ENCODE assay signal across 9 mouse cellular contexts in genomic region chr11:34845567-34846267, GRCm38 (mm10). TPM values are rescaled to one million over a fixed set of nuclear protein-coding genes. Genes with fewer than 3 reads are reported as not detected.
DNase-seq lines count a peak whose midpoint lies in the region; ATAC-seq and TF ChIP-seq lines count a peak whose summit lies in the region.
"Had no signal": no experiment of that assay in that cellular context is flagged by ENCODE, and none has a peak within 500 bp of the region (broad histone marks: within the 10 kb centered on the region; RNA-seq: fewer than 3 reads in every experiment).

No protein-coding gene starts in this region.

- intact Hi-C loops in heart, postnatal 14 days (cut with DNase I) = no loop called here

- DNase-seq in CH12.LX (ENCODE audit: extremely low read depth) = no peak
- peak; percentile 17 to 36 for DNase-seq in adrenal gland, postnatal 36 days
- DNase-seq in heart, postnatal 14 days = peak; percentile 43 to 62
- peak; percentile 64 for DNase-seq in lung, postnatal 10 days
- no peak for DNase-seq in left cerebral cortex, adult 8-10 months (ENCODE audit: low spot score in 2 of 2)
- no peak for DNase-seq in cerebellum, adult 2 months
- DNase-seq in layer of hippocampus, postnatal 14 days (ENCODE audit: low spot score in 2 of 2) = no peak

- H3K79me2 ChIP-seq in CH12.LX (replicated peaks; ENCODE audit: control insufficient read depth, extremely low read depth, insufficient read depth, poor library complexity, severe bottlenecking) = no peaks in the 10 kb centered on the region

- H3K9me3 ChIP-seq in CH12.LX (replicated peaks; ENCODE audit: low read length) = no peaks in the 10 kb centered on the region
- H3K9me3 ChIP-seq in forebrain, embryonic 15.5 days = no peaks in the 10 kb centered on the region
- H3K9me3 ChIP-seq: midbrain, embryonic 12.5 days had no signal

- H3K9ac ChIP-seq in CH12.LX (ENCODE audit: insufficient read depth, low read depth) = no peak overlapping the region
- H3K9ac ChIP-seq in forebrain, embryonic 15.5 days (replicated peaks) = no peak overlapping the region
- H3K9ac ChIP-seq: midbrain, embryonic 12.5 days had no signal

- no peak for TF ChIP-seq POLR2A in CH12.LX (IDR thresholded peaks at IDR 0.05; ENCODE audit: low read depth, low read length)
- TF ChIP-seq POLR2A in cerebellum, adult 2 months (IDR thresholded peaks at IDR 0.05; ENCODE audit: borderline replicate concordance, insufficient read depth, low read length) = no peak

- peaks cover 16% of the 10 kb centered on the region for H3K27me3 ChIP-seq in CH12.LX (replicated peaks)
- H3K27me3 ChIP-seq in cerebellum, adult 2 months (ENCODE audit: control insufficient read depth, insufficient read depth, low read length) = no peaks in the 10 kb centered on the region
- H3K27me3 ChIP-seq in forebrain, embryonic 15.5 days = peaks cover 4% of the 10 kb centered on the region; the same call in 1 of the 2 replicates

- no peak overlapping the region for H3K4me3 ChIP-seq in CH12.LX (replicated peaks in 1 of 3; ENCODE audit: low read depth in 2 of 3, low read length in 2 of 3, poor library complexity in 1 of 3)
- H3K4me3 ChIP-seq in cerebellum, adult 2 months (replicated peaks; ENCODE audit: insufficient read depth, low read depth, low read length) = no peak overlapping the region
- no peak overlapping the region for H3K4me3 ChIP-seq in forebrain, embryonic 15.5 days
- H3K4me3 ChIP-seq: midbrain, embryonic 12.5 days had no signal

- H3K36me3 ChIP-seq in CH12.LX (replicated peaks in 1 of 2; ENCODE audit: control insufficient read depth in 1 of 2, insufficient read depth in 1 of 2, low read length in 1 of 2) = no peaks in the 10 kb centered on the region
- no peaks in the 10 kb centered on the region for H3K36me3 ChIP-seq in forebrain, embryonic 15.5 days
- H3K36me3 ChIP-seq: midbrain, embryonic 12.5 days had no signal

- in situ Hi-C loops in CH12.LX (cut with MboI; ENCODE audit: low pct_ligation_motif_present, low pct_unique_long_range_greater_than_20kb, low sequenced_read_pairs) = loop anchor here (25.0 kb wide), 1 partner anchor 992 kb away; the partner anchor contains the start of gene Rars

- peak overlapping the region; percentile 71 for H3K4me2 ChIP-seq in CH12.LX (ENCODE audit: insufficient read depth, low read depth, poor library complexity, severe bottlenecking)
- H3K4me2 ChIP-seq in forebrain, embryonic 15.5 days (replicated peaks) = no peak overlapping the region
- H3K4me2 ChIP-seq: midbrain, embryonic 12.5 days had no signal

- TF ChIP-seq RAD21 in CH12.LX (IDR thresholded peaks at IDR 0.05; ENCODE audit: low read depth, low read length) = no peak

- no peak overlapping the region for H3K27ac ChIP-seq in CH12.LX (ENCODE audit: insufficient read depth, low read depth)
- no peak overlapping the region for H3K27ac ChIP-seq in cerebellum, adult 2 months (ENCODE audit: insufficient read depth, low read length)
- H3K27ac ChIP-seq in forebrain, embryonic 15.5 days (replicated peaks) = no peak overlapping the region
- H3K27ac ChIP-seq: midbrain, embryonic 12.5 days had no signal

- WGBS in cerebellum, adult 2 months = 60% methylated on average over 22 of the region's 22 CpGs
- 78% methylated on average over 22 of the region's 22 CpGs for WGBS in forebrain, embryonic 15.5 days

- ATAC-seq in forebrain, embryonic 15.5 days (replicated peaks) = no peak

- no peak for TF ChIP-seq EP300 in CH12.LX (IDR thresholded peaks at IDR 0.05; ENCODE audit: low read length)

- TF ChIP-seq CTCF in CH12.LX (conservative IDR thresholded peaks at IDR 0.05 in 1 of 2, IDR thresholded peaks at IDR 0.05 in 1 of 2; ENCODE audit: low read depth in 2 of 2, low read length in 2 of 2) = no peak
- TF ChIP-seq CTCF in cerebellum, adult 2 months (IDR thresholded peaks at IDR 0.05; ENCODE audit: borderline replicate concordance, insufficient read depth, low read depth, low read length) = no peak

- peaks cover 2 to 17% of the 10 kb centered on the region in 2 experiments; a peak in 3 of 4 replicates for H3K4me1 ChIP-seq in CH12.LX (ENCODE audit: control insufficient read depth in 1 of 2, insufficient read depth in 2 of 2)
- no peaks in the 10 kb centered on the region for H3K4me1 ChIP-seq in cerebellum, adult 2 months (ENCODE audit: control insufficient read depth, insufficient read depth, low read length)
- H3K4me1 ChIP-seq in forebrain, embryonic 15.5 days = no peaks in the 10 kb centered on the region
- H3K4me1 ChIP-seq: midbrain, embryonic 12.5 days had no signal

- dilution Hi-C loops in CH12.LX (cut with MboI; ENCODE audit: extremely low pct_ligation_motif_present, extremely low pct_unique_long_range_greater_than_20kb, low sequenced_read_pairs) = no loop called here

TF ChIP-seq in CH12.LX, 34 proteins besides CTCF, POLR2A, EP300 and RAD21:
- TF ChIP-seq JUN (IDR thresholded peaks at IDR 0.05; ENCODE audit: insufficient read depth, low read depth, low read length) (no peak), ZMIZ1 (IDR thresholded peaks at IDR 0.05; ENCODE audit: low read depth, low read length) (no peak), CHD2 (IDR thresholded peaks at IDR 0.05; ENCODE audit: low read length) (no peak), MEF2A (IDR thresholded peaks at IDR 0.05; ENCODE audit: borderline replicate concordance, low read depth, low read length) (no peak), TCF12 (IDR thresholded peaks at IDR 0.05; ENCODE audit: low read depth, low read length) (no peak), NELFE (IDR thresholded peaks at IDR 0.05; ENCODE audit: low read depth, low read length) (no peak), KAT2A (IDR thresholded peaks at IDR 0.05; ENCODE audit: insufficient replicate concordance, low read length) (no peak), UBTF (IDR thresholded peaks at IDR 0.05; ENCODE audit: low read depth, low read length) (no peak), E2F4 (IDR thresholded peaks at IDR 0.05; ENCODE audit: insufficient replicate concordance, low read depth, low read length) (no peak), MYC (IDR thresholded peaks at IDR 0.05; ENCODE audit: low read depth, low read length) (no peak)

RNA-seq across cellular contexts. Expression of gene Spdl1, which starts 12.3 kb away (rescaled TPM):
- total RNA-seq in CH12.LX (2012; rRNA removed) = 45.2 and 56.1 TPM in 2 replicates
- 72.8 and 77.1 TPM in 2 replicates for total RNA-seq in CH12.LX (2014; rRNA removed)
- 61.1 and 68.0 TPM in 2 replicates for polyA plus RNA-seq in CH12.LX (2012; ENCODE audit: insufficient read length, low read depth)
- total RNA-seq in adrenal gland, postnatal 36 days (2021) = 1 to 10 TPM; 1.8 to 1.9 TPM
- total RNA-seq in heart, postnatal 14 days (2021) = 1 to 10 TPM; 1.1 to 1.7 TPM
- under 1 TPM; 0.15 to 0.87 (median 0.51) TPM for total RNA-seq in left cerebral cortex, adult 8-10 months (2022)
- polyA plus RNA-seq in cerebellum, adult 2 months (2012; rRNA removed) = 0.49 and 0.79 TPM in 2 replicates
- polyA plus RNA-seq in forebrain, embryonic 15.5 days (2015; fragmentation: Nextera tagmentation; extraction: Ambion mirVana) = 8.0 and 9.1 TPM in 2 replicates
- total RNA-seq in layer of hippocampus, postnatal 14 days (2021) = 1 to 10 TPM in 1 of 2 experiments, under 1 TPM in 1; 0.88 to 1.0 TPM

Comparison
In these comparisons a context has a peak if more than half of its experiments do, and no peak if none do; other contexts are left out.
1. DNase-seq: peak in adrenal gland, postnatal 36 days (2 of 2), heart, postnatal 14 days (2 of 2) and lung, postnatal 10 days (single experiment); none in CH12.LX (single experiment), left cerebral cortex, adult 8-10 months (0 of 2), cerebellum, adult 2 months (0 of 2) and layer of hippocampus, postnatal 14 days (0 of 2).
2. RNA of gene Spdl1, which starts 12.3 kb away (total RNA-seq): 45.2 to 77.1 TPM in CH12.LX; 1.8 to 1.9 TPM in adrenal gland, postnatal 36 days, 1.1 to 1.7 TPM in heart, postnatal 14 days, 0.88 to 1.0 TPM in layer of hippocampus, postnatal 14 days and 0.15 to 0.87 TPM in left cerebral cortex, adult 8-10 months; every median in the first group is over 10 times any median in the second.